Mouse (Mus musculus) gastrocnemius, postnatal 25 days (tissue): Measurements from ENCODE around the gene Atf6b. TPM values are rescaled to one million over a fixed set of nuclear protein-coding genes. Genes with fewer than 3 reads are reported as not detected.
A peak's percentile ranks its signal among the peaks of the same experiment; 100 is the strongest.

Source experiments
- DNase-seq: peaks from one replicate; pipeline ENCODE4 v3.0.0; 2022
- total RNA-seq, 2 experiments: library from RNA; stranded (reverse); gene quantifications; 1 replicate in 1 of 2; 2 replicates in 1 of 2; pipeline ENCODE4 v1.2.3; 2021

The Atf6b gene
- total RNA-seq, 2 experiments from 2014 or later = 7.1 to 7.2 TPM

DNA sequence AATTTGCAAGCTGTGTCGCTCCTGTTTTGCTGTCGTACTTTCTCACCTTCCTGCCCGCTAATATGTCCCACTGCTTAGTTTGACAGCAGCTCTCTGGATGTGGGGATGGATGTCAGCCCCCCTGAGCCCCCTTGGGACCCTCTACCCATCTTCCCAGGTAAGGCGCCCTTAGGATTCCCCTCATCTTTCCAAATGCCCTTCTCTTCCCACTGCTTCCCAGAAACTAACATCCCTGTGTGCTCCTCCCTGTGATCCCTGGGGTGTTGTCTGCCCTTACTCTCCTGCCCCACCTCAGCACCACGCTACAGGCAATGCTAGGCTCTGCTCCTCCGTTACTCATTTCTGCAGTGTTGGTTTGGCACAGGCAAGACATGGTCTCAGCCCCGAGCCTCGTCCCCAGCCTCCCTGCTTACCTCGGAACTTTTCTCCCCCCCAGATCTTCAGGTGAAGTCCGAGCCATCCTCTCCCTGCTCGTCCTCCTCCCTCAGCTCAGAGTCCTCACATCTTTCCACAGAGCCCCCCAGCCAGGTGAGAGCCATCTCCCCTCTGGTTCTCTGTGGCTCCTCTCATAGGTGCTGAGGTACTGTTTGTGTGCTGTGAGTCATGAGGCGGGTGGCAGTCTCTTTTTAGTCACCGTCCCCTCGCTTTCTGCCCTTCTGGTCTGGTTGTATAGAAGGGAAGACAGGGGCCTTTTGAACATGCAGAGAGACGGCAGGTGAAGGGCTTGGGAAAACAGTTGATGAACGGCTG is 1.4 kb downstream of the Atf6b start:
- DNase-seq = no peak

DNA sequence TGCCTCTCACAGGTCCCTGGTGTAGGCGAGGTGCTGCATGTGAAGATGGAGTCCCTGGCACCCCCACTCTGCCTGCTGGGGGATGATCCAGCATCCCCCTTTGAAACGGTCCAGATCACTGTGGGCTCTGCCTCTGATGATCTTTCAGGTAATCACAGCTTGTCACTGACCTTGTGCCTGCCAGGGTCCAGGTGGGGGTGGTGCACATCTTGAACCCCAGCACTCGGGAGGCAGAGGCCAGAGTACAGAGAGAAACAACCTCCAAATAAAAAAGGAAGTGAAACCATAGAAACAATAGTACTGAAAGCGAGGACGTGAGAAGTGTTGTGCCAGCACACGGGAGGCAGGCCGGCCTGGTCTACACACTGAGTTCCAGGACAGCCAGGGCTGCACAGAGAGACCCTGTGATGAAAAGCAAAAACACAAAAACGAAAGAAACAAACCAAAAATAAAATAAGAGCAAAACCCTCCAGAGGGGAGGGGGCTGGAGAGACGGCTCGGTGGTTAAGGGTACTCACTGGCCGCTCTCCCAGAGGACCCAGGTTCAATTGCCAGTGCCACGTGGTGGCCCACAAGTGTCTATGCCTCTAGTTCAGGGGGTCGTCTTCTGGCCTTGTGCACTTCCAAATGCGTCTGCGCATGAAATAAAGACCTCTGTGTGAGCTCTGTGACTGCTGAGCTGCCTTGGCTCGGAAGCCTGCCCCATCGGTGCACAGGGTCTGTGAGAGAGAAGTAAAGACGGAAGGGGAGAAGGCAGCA is 2.3 kb downstream of the Atf6b start:
- DNase-seq = no peak

DNA sequence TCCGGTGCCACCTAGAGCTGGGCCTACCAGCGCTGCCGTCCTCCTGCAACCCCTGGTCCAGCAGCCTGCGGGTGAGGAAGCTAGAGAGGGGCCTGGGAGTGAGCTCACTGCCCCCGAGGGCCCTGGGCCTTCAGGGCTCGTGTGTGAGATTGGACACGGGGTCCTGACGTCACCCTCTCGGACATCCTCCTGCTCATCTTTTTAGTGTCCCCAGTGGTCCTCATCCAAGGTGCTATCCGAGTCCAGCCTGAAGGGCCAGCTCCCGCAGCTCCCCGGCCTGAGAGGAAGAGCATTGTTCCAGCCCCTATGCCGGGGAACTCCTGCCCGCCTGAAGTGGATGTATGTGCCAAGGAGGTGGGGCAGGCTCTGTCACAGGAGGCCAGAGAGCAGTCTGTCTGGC is 3.8 kb downstream of the Atf6b start:
- no peak for DNase-seq

DNA sequence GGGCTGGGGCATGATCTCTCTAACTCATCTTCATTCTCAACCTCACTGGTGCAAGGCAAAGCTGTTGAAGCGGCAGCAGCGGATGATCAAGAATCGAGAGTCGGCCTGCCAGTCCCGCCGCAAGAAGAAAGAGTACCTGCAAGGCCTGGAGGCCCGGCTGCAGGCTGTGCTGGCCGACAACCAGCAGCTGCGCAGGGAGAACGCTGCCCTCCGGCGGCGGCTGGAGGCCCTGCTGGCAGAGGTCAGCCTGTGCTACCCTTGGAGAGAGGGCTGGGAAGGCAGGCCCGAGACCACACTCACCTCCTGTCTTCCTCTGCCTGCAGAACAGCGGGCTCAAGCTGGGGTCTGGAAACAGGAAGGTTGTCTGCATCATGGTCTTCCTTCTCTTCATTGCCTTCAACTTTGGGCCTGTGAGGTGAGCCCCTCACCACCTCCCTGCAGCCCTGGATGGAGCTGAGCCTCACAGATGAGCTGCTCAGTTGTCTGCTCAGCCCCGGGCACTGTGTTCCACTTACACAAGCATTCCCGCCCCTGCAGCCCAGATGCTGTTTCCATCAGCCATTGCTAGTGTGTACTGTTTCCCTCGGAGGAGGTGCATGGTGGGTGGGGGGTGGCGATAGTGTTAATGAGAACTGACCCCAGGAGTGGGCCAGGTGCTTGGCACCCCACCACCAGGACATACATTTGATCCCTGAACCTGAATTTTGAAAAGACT is 4.7 kb downstream of the Atf6b start:
- no peak for DNase-seq

DNA sequence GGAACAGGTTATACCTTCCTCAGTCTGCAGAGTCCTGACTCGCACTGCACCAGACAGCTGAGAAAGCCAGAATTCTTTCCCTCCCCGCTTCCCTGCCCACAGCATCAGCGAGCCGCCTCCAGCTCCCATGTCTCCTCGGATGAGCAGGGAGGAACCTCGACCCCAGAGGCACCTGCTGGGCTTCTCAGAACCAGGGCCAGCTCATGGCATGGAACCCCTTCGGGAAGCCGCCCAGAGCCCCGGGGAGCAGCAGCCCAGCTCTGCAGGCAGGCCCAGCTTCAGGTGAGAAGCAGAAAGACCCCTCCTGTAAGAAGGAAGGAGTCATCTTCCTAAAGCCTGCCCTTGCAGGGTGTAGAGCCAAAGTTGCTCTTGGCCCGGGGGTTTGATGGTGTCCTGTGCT is 5.6 kb downstream of the Atf6b start:
- DNase-seq = no peak

DNA sequence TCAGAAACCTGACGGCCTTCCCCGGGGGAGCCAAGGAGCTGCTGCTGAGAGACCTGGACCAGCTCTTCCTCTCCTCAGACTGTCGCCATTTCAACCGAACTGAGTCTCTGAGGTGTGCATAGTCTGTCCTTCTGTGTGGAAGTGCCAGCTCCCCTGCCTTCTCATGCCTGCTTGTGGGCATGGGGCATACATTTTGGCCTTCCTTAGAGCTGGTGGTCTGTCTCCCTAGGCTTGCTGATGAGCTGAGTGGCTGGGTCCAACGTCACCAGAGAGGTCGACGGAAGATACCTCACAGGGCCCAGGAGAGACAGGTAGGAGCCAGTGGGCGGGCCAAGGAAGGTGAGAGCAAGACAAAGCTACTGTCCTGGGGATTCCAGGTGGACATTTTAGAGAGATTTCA is 6.0 kb downstream of the Atf6b start:
- no peak for DNase-seq

DNA sequence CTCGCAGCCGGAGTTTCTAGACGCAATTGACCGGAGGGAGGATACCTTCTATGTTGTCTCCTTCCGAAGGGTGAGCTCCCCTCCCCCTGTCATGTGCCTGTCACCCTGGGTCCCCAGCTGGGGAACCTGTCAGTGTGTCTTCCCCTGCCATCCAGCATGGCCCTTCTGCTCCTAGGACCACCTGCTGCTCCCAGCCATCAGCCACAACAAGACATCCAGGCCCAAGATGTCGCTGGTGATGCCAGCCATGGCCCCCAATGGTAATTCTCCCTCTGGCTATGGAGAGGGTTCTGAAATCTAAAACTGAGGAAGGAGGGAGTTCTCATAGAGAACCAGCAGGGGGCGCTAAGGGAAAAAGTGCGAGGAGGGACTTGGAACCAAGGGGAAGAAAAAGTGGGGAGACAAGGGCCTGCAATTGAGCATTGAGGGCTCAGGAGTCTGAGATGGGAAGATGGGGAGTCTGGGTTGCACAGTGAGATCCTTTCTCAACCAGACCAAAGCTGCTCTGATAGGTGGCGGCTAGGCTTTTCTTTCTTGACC is 6.9 kb downstream of the Atf6b start:
- DNase-seq = no peak

DNA sequence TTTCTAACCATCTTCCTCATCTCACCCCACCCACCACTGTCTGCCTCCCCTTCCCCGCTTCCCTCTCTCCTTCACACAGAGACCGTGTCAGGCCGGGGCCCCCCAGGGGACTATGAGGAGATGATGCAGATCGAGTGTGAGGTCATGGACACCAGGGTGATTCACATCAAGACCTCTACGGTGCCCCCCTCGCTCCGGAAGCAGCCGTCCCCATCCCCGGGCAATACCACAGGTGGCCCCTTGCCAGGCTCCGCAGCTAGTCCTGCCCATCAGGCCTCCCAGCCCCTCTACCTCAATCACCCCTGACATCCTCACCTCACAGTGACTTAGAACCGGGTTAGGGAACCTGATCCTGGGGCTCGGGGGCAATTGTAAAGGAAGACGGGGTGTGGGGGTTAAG is 7.4 kb downstream of the Atf6b start:
- peak; percentile 58 for DNase-seq

DNA sequence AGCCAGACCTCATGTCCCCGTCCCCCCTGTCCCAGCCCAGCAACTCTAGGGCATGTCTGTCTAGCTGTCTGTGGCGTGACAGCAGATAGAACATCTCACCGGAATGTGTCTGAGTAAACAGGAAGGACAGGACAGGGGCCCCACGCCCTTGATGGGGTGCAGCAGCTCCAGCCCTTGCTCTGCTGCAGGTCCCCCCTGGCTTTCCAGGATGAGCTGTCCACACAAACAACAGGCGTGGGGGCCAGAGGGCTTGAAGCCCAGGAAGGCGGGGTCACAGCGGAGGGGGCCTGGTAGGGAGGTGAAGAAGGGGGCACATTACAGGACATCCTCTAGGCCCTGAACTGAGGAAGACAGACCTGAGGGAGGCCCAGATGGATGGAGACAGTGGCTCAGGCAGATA is 8.2 kb downstream of the Atf6b start:
- DNase-seq = no peak

DNA sequence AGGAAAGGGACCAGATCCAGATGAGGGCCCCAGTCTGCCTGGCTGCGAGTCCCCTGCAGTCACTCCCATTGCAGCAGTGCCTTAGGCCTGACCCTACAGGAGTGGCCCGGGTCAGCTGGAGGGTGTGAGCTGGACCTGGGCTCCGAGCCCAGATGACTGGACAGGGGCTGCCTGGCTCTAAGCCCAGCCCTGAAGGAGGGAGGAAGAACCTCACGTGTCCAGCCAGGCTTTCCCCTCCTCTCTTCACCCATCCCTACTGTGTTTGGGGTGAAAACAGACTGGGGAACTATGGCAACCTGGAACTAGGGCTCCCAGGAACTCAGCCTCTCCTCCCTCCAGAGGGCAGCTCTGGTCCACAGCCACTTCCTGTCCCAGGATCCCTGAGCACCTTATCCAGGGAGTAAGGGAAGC is 8.6 kb downstream of the Atf6b start:
- DNase-seq = peak; percentile 95

DNA sequence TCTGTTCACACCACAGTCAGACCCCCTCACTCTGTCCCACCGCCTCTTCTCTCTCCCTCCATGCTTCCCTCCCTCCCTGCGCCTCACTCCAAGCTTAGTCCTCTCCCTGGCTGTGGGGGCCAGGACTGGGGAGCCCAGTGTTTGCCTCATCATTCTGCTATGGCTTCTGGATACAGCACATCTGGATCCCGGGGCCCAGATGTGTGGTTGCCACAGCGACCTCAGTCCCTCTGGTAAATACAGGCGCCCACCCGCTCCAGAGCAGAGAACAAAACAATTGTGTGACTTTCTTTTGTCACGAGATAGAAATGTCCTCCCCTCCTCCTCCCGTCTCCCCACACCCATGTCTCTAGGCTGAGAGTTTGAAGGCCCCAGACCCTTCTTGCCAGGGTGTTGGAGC is 9.7 kb downstream of the Atf6b start:
- DNase-seq = peak; percentile 57

DNA sequence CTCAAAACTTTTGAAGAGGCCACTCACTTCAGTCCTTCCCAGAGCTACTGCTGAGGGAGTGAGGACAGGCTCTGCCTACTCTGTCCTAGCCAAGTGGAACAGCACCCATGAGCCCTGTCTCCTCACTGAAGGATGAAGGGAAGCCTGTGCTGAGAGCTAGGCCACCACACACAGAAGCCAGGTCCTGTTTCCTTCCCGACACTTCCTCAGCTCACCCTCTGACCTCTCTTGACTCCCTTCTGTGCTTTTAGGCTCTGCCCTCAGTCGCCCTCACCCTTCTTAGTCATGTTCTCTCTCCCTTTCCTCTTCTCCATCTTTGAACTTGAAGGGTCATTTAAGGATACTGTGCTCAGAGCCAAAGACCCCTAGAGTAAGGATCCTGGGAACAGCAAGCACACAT is 10.3 kb downstream of the Atf6b start:
- DNase-seq = no peak

DNA sequence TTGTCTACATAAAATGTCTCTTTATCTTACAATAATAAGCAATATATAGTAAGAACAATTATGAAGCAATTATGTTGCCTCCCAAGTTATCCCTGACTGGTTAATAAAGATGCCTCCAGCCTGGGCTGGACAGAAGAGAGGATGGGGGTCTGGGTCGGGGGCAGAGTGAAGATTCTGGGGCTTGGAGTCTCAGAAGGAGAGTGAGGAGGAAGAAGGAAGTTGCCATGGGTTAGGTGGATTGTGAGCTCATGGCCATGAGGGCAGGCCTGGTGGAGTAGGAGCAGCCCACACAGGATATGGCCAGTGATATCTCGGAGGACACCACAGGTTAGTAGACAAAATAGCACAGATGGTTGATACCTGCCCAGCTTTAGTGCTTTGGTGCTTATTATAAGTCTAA is 11.2 kb downstream of the Atf6b start:
- no peak for DNase-seq

DNA sequence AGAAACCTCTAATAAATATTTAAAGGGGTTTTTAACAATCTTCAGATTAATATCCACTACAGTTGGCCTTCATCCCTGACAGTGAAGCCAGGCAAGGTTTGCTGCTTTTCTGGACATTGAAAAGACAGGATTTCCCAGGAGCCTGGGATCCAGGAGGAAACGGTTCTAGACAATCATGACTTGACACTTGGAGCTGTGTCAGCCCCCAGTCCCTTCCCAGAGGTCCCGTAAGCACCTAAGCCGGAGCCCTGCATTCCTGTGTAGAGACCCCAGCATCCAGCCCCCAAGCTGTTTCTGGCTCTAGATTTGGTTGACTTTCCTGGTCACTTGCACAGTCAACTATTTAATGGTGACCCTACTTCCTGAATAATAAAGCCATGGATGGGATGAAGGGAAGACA is 11.6 kb downstream of the Atf6b start:
- DNase-seq = no peak

DNA sequence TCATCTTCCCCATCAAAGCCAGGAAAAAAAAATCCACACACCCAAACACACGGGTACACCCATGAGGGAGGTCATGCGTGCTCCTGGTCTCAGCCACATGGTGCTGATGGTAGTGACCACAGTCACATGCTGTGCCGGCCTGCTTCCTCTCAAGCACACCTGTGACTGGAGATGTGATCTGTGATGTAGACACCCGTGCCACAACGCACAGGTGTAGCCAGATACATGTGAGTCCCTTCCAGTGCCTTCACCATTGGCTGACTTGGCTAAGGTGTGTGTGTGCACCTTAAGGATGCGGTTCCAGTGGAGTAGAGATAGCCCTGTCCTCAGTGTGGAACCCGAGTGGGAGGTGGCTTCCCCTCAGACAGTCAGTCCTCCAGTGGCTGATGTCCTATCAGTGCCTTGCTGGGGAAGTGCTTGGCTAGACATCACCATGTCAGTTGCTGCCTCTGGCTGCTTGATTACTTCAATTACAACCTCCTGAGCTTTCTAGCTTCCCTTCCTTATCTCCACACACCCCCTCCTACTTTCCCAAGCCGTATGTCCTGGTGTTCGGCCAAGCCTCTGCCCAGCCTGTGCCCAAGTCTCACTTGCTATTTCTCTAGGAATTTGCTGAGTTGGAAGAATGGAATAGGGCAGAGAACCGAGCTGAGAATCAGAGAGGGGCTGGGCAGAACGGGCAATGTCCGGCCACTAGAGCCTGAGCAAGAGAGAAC is 12.4 kb downstream of the Atf6b start:
- no peak for DNase-seq

DNA sequence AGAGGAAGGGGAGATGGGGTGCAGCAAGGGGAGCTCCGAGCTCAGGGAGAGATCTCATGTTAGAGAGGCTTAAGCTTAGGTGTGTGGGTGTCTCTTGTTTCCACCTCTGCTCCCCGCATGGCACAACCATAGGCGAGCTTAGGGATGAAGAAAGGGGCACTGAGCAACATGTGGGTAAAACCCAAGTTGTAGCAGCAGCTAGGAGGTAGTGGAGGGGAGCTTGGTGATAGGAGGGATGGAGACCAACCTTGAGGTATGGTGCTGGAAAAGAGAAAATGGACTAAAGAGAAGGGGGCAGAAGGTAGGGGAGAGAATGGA is 12.9 kb downstream of the Atf6b start:
- no peak for DNase-seq

DNA sequence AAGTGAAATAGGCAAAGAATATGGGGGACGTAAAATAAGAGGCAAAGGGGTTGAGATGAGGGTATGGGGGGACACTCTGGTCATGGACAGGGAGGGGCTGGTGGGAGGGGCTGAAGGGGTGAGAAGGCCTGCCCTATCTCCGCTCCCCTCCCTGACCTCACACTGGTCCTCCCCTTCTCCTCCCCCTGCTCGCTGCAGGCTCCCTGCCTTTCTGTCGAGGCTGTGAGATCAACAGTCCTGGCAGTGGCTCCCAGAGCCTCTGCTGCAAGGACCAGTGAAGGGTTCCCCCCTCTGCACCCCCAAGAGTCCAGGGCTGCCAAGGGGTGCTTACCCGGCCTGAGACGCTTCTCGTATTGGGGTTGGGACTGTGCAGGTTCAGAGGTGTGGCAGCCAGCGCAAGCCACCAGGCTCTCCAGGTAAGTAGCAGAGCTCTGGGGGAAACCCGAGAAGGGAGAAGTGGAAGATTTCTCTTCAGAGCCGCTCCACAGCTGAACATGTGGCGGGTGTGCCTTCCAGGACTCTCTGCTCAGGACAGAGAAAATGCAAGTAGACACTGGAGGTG is 13.4 kb downstream of the Atf6b start:
- peak; percentile 68 for DNase-seq

DNA sequence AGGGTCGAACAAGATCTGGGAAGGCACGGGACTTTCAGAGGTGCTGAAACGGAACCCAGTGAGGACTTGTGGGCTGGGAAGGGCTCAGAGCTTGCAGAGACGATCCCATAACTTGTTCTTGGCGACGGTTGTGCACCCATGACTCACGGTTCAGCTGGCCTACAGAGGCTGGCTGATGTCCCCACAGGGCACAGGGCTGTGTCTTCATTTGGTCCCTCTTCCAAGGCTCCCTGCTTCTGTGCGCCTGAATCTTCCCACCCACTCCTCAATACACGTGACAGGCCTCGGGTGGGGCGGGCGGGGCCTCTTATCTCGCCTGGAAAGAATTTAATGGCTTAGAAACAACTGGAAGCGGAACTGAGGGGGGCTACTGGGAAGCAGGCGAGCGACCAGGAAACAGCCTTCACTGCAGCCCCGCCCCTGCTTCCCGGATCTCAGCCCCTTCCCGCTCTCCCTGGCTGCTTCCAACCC is 14.2 kb downstream of the Atf6b start:
- peak; percentile 73 for DNase-seq

DNA sequence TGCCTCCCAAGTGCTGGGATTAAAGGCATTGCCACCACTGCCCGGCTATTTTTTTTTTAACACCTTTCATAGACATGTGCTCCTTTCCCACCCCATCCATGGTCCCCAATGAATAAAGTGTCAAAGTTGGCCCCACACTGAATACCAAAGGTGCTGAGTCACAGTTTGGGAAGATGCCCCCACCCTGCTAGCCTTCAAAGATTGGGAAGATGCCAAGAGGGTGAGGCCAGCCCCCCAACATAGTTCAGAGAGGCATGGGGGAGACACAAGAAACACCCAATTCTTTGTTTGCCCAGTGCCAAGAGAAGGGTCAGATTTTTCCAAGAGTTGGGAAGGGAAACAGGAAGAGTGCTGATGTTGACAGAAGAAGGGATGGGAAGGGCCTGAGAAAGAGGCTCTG is 15.5 kb downstream of the Atf6b start:
- no peak for DNase-seq

DNA sequence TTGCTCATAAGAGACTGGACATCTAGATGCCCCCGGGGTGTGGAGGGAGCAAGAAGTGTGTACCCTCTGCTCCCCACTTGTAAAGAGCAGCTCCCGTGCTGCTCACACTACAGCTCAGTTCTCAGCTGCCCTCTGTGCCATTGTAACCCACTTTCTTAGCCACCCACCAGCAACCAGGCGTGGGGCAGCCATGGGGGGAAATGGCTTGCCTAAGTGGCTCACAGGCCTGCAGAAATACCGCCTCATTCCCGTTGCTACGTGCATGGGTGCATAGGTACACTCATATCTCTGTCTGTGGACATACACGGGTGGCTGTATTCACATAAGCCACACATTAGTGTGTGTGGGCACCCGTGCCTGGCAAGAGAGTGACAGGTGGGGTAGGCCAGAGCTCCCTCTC is 16.0 kb downstream of the Atf6b start:
- no peak for DNase-seq

DNA sequence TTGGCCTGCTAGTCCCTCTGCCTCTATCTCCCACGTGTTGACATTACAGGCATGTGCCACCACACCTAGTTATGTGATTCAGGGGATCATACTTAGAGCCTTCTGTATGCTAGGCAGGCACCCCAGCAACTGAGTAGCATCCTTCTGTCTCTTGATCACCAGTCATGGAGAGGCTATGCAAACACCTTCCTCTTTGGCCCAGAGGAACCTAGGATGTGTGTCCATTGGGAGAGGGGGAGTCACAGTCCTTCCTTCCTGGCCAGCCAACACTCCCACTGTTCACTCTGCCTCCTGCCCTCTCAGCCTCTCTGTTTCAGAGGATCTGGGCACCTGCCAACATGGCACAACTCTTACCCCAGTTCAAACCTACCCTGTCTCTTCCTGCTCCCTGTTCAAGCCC is 16.6 kb downstream of the Atf6b start:
- no peak for DNase-seq

DNA sequence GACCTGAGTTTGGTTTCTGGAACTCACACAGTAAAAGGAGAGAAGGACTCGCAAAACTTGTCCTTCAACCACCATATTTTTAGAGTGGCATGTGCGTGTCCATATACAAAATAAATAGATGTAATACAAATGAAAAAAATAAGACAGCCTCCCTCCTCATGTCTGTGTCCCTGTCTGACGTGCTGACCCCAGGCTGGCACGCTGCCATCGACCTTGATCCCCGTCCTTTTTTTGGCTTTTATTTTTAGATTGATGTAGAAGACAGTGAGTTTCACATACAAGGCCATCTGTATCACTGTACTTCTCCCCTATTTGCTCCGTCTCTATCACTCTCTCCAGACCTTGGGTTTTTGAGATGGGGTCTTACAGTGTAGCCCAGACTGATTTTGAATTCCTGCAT is 17.5 kb downstream of the Atf6b start:
- DNase-seq = no peak
